Mouse (Mus musculus): Measurements from ENCODE around the gene Efcab9. TPM values are rescaled to one million over a fixed set of nuclear protein-coding genes. Genes with fewer than 3 reads are reported as not detected.

The Efcab9 gene
- total and polyA plus RNA-seq, 3 experiments = 0.25 to 1.5 TPM; not detected in 1

GRCm38 (mm10) chr11:32545605-32546004 is 13.7 kb upstream of the Efcab9 start:
- dilution Hi-C loops (cut with MboI; ENCODE audit: extremely low pct_ligation_motif_present, extremely low pct_unique_long_range_greater_than_20kb, low sequenced_read_pairs) (no loop called here), in situ Hi-C loops (cut with MboI; ENCODE audit: low pct_ligation_motif_present, low pct_unique_long_range_greater_than_20kb, low sequenced_read_pairs) (no loop called here)
- H3K9ac ChIP-seq (ENCODE audit: insufficient read depth, low read depth) = no peak overlapping the region
- no peak overlapping the region for H3K27ac ChIP-seq (ENCODE audit: insufficient read depth, low read depth)
- H3K4me1 ChIP-seq (ENCODE audit: control insufficient read depth in 1 of 2, insufficient read depth in 2 of 2) = peaks cover 31 to 95% of the 10 kb centered on the region in 2 experiments
- no peaks in the 10 kb centered on the region for H3K27me3 ChIP-seq (replicated peaks)
- H3K36me3 ChIP-seq (replicated peaks in 1 of 2; ENCODE audit: control insufficient read depth in 1 of 2, insufficient read depth in 1 of 2, low read length in 1 of 2) = peaks cover 0 to 63% of the 10 kb centered on the region in 2 experiments
- no peaks in the 10 kb centered on the region for H3K79me2 ChIP-seq (replicated peaks; ENCODE audit: control insufficient read depth, extremely low read depth, insufficient read depth, poor library complexity, severe bottlenecking)
- H3K4me2 ChIP-seq (ENCODE audit: insufficient read depth, low read depth, poor library complexity, severe bottlenecking) = no peak overlapping the region
- H3K4me3 ChIP-seq (replicated peaks in 1 of 3; ENCODE audit: low read depth in 2 of 3, low read length in 2 of 3, poor library complexity in 1 of 3) = no peak overlapping the region
- TF ChIP-seq SIN3A (IDR thresholded peaks at IDR 0.05; ENCODE audit: low read length) (no peak), UBTF (IDR thresholded peaks at IDR 0.05; ENCODE audit: low read depth, low read length) (no peak), NRF1 (IDR thresholded peaks at IDR 0.05; ENCODE audit: low read depth, low read length) (no peak), JUN (IDR thresholded peaks at IDR 0.05; ENCODE audit: insufficient read depth, low read depth, low read length) (no peak), MAFK (IDR thresholded peaks at IDR 0.05; ENCODE audit: insufficient replicate concordance, low read length) (no peak), USF2 (conservative IDR thresholded peaks at IDR 0.05; ENCODE audit: low read depth, low read length) (no peak), MXI1 (IDR thresholded peaks at IDR 0.05; ENCODE audit: low read depth, low read length) (no peak), POLR2A (IDR thresholded peaks at IDR 0.05; ENCODE audit: low read depth, low read length) (no peak), GABPA (IDR thresholded peaks at IDR 0.05; ENCODE audit: insufficient replicate concordance, low read depth, low read length) (no peak), NELFE (IDR thresholded peaks at IDR 0.05; ENCODE audit: low read depth, low read length) (no peak)
- H3K9me3 ChIP-seq (replicated peaks; ENCODE audit: low read length) = no peaks in the 10 kb centered on the region
- no peak for DNase-seq (ENCODE audit: extremely low read depth)

GRCm38 (mm10) chr11:32544497-32544896 is 12.6 kb upstream of the Efcab9 start:
- H3K27ac ChIP-seq (ENCODE audit: insufficient read depth, low read depth) = no peak overlapping the region
- no peak for DNase-seq (ENCODE audit: extremely low read depth)
- in situ Hi-C loops (cut with MboI; ENCODE audit: low pct_ligation_motif_present, low pct_unique_long_range_greater_than_20kb, low sequenced_read_pairs) = no loop called here
- H3K9me3 ChIP-seq (replicated peaks; ENCODE audit: low read length) = no peaks in the 10 kb centered on the region
- dilution Hi-C loops (cut with MboI; ENCODE audit: extremely low pct_ligation_motif_present, extremely low pct_unique_long_range_greater_than_20kb, low sequenced_read_pairs) = no loop called here
- H3K4me2 ChIP-seq (ENCODE audit: insufficient read depth, low read depth, poor library complexity, severe bottlenecking) = no peak overlapping the region
- no peaks in the 10 kb centered on the region for H3K79me2 ChIP-seq (replicated peaks; ENCODE audit: control insufficient read depth, extremely low read depth, insufficient read depth, poor library complexity, severe bottlenecking)
- H3K4me3 ChIP-seq (replicated peaks in 1 of 3; ENCODE audit: low read depth in 2 of 3, low read length in 2 of 3, poor library complexity in 1 of 3) = no peak overlapping the region
- no peak overlapping the region for H3K9ac ChIP-seq (ENCODE audit: insufficient read depth, low read depth)
- H3K4me1 ChIP-seq (ENCODE audit: control insufficient read depth in 1 of 2, insufficient read depth in 2 of 2) = peaks cover 28 to 95% of the 10 kb centered on the region in 2 experiments
- TF ChIP-seq ZKSCAN1 (IDR thresholded peaks at IDR 0.05; ENCODE audit: borderline replicate concordance, low read depth, low read length) (no peak), POLR2A (IDR thresholded peaks at IDR 0.05; ENCODE audit: low read depth, low read length) (no peak), PAX5 (IDR thresholded peaks at IDR 0.05; ENCODE audit: low read length) (no peak), MEF2A (IDR thresholded peaks at IDR 0.05; ENCODE audit: borderline replicate concordance, low read depth, low read length) (no peak), USF1 (IDR thresholded peaks at IDR 0.05; ENCODE audit: low read depth, low read length) (no peak), GABPA (IDR thresholded peaks at IDR 0.05; ENCODE audit: insufficient replicate concordance, low read depth, low read length) (no peak), RCOR1 (conservative IDR thresholded peaks at IDR 0.05; ENCODE audit: low read depth, low read length) (no peak), MYC (IDR thresholded peaks at IDR 0.05; ENCODE audit: low read depth, low read length) (no peak), EP300 (IDR thresholded peaks at IDR 0.05; ENCODE audit: low read length) (no peak), POLR2AphosphoS2 (IDR thresholded peaks at IDR 0.05; ENCODE audit: low read depth, low read length) (no peak), SIN3A (IDR thresholded peaks at IDR 0.05; ENCODE audit: low read length) (no peak), JUND (conservative IDR thresholded peaks at IDR 0.05; ENCODE audit: low read depth, low read length) (no peak)
- H3K27me3 ChIP-seq (replicated peaks) = no peaks in the 10 kb centered on the region
- peaks cover 0 to 68% of the 10 kb centered on the region in 2 experiments for H3K36me3 ChIP-seq (replicated peaks in 1 of 2; ENCODE audit: control insufficient read depth in 1 of 2, insufficient read depth in 1 of 2, low read length in 1 of 2)
